Mouse (Mus musculus) liver, adult 2 months (tissue): ENCODE measurements around the gene Pde4dip.

ENCODE experiments used
- CTCF ChIP-seq: fragments of 200-500 bp; IDR thresholded peaks from 2 replicates; pipeline ENCODE4 v1.5.1; 2011; ENCODE audit warnings: low read depth, low read length, control low read depth
- POLR2A ChIP-seq: fragments of 200-500 bp; IDR thresholded peaks from 2 replicates; pipeline ENCODE4 v1.6.1; 2011; ENCODE audit warnings: low read length, control low read depth; ENCODE audit not compliant: insufficient read depth; ENCODE audit errors: extremely low read depth

- TF ChIP-seq CTCF (no peak), POLR2A (no peak)
Measured at GRCm38 (mm10) chr3:97665525-97665924, 223.0 kb downstream of the Pde4dip start.
